Mouse (Mus musculus) bone marrow macrophage, adult 2 months (primary cell): ENCODE results near the gene Psmd14. TPM values are rescaled to one million over a fixed set of nuclear protein-coding genes. Genes with fewer than 3 reads are reported as not detected.

Experiments used
- H3K27ac ChIP-seq: 2 replicates; pipeline ENCODE4 v1.5.1; 2012; ENCODE audit warnings: low read depth, low read length; ENCODE audit not compliant: insufficient read depth
- H3K4me1 ChIP-seq: 2 replicates; pipeline ENCODE4 v1.6.1; 2012; ENCODE audit warnings: low read length; ENCODE audit not compliant: control insufficient read depth, insufficient read depth
- H3K4me3 ChIP-seq: 2 replicates; pipeline ENCODE4 v1.5.1; 2012; ENCODE audit warnings: mild to moderate bottlenecking, low read length, moderate library complexity; ENCODE audit not compliant: insufficient read depth
- CTCF ChIP-seq: IDR thresholded peaks from 2 replicates; pipeline ENCODE4 v1.5.1; 2012; ENCODE audit warnings: low read depth, mild to moderate bottlenecking, low read length, moderate library complexity
- POLR2A ChIP-seq: IDR thresholded peaks from 2 replicates; pipeline ENCODE4 v1.6.1; 2012; ENCODE audit warnings: mild to moderate bottlenecking, low read depth, low read length, borderline replicate concordance
- polyA plus RNA-seq: library from polyadenylated mRNA; stranded (reverse); fragments of >200 nt; gene quantifications from 2 replicates; pipeline ENCODE4 v1.2.4, GENCODE M21; 2012; ENCODE audit not compliant: missing spikeins, insufficient read depth, insufficient read length

The Psmd14 gene
- polyA plus RNA-seq, 1 experiment: 70.9 TPM

GRCm38 (mm10) chr2:61759234-61759855 lies 47.9 kb downstream of the Psmd14 start:
- H3K27ac ChIP-seq: no peak overlapping the region
- no peak overlapping the region for H3K4me3 ChIP-seq
- no peaks in the 10 kb centered on the region for H3K4me1 ChIP-seq
- no peak for TF ChIP-seq POLR2A
- TF ChIP-seq CTCF: no peak

GRCm38 (mm10) chr2:61760044-61760443 lies 48.5 kb downstream of the Psmd14 start:
- TF ChIP-seq POLR2A (no peak), CTCF (no peak)
- no peaks in the 10 kb centered on the region for H3K4me1 ChIP-seq
- no peak overlapping the region for H3K27ac ChIP-seq
- H3K4me3 ChIP-seq: no peak overlapping the region

GRCm38 (mm10) chr2:61764470-61765105 lies 53.1 kb downstream of the Psmd14 start:
- TF ChIP-seq CTCF (no peak), POLR2A (no peak)
- Histone ChIP-seq H3K4me1 (no peaks in the 10 kb centered on the region), H3K27ac (no peak overlapping the region), H3K4me3 (no peak overlapping the region)

- Histone ChIP-seq H3K27ac (no peak overlapping the region), H3K4me3 (no peak overlapping the region), H3K4me1 (no peaks in the 10 kb centered on the region)
- TF ChIP-seq CTCF (no peak), POLR2A (no peak)
These were observed 54.0 kb downstream of the Psmd14 start for GRCm38 (mm10) chr2:61765526-61765925.

- H3K27ac ChIP-seq: no peak overlapping the region
- no peaks in the 10 kb centered on the region for H3K4me1 ChIP-seq
- TF ChIP-seq POLR2A (no peak), CTCF (no peak)
- no peak overlapping the region for H3K4me3 ChIP-seq
These were observed 69.3 kb downstream of the Psmd14 start for GRCm38 (mm10) chr2:61780794-61781193.

GRCm38 (mm10) chr2:61794960-61795359 lies 83.5 kb downstream of the Psmd14 start:
- Histone ChIP-seq H3K27ac (no peak overlapping the region), H3K4me3 (no peak overlapping the region), H3K4me1 (no peaks in the 10 kb centered on the region)
- TF ChIP-seq CTCF: no peak

DNA sequence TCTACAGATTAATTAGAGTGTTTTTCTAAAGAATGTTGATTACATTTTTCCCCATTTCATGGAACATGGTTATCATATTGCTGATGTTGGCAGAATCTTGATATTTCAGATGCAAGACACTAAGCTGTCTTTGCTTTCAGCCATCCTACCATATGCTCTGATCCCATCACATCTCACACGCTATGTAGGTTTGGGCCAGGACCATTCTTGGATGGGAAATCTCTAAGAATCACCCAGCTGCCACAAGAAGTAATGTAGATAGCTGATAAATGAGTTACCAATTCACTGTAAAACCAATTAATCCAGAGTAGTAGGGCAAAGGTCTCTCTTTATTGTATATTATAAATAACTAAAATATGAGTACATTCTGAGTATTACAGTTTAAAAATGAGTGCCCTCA lies 86.6 kb downstream of the Psmd14 start:
- Histone ChIP-seq H3K4me3 (no peak overlapping the region), H3K27ac (no peak overlapping the region), H3K4me1 (no peaks in the 10 kb centered on the region)
- TF ChIP-seq POLR2A: no peak
- no peak for TF ChIP-seq CTCF

DNA sequence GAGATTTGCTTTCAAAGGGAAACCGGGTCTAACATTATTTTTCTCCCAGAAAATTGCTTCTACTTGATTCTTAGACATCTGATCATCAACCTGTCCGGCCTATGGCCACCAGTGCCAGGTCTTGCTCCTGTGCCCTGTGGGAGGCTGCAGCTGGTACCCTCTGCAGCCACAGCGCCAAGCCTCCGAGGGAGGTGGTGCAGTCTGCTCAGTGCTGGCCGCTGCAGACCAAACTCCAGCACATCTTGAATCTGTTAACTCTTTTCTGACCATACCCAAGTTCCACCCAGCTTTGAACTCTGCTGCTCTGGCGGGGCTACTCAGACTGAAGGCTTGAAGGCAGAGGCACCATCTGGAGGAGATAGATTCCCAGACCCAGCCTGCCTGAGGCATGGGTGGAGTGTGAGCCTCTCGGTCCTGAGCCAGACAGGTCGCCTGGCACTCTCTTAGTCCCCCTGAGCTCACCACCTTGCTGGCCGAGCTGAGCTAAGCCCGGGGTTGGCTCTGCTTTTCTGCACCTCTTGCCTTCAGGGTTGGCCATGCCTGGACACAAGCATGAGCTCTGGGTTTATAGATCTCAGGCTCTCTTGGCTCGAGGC lies 91.3 kb downstream of the Psmd14 start, which contains the start of gene Tbr1:
Gene Tbr1, plus strand, starts transcription at position 275 of the 596 bp plus-strand sequence.
- TF ChIP-seq POLR2A (no peak), CTCF (no peak)
- no peaks in the 10 kb centered on the region; the same call in 1 of the 2 replicates for H3K4me1 ChIP-seq
- no peak within 1 kb of the TSS for H3K4me3 ChIP-seq
- H3K27ac ChIP-seq: no peak within 1 kb of the TSS

GRCm38 (mm10) chr2:61803443-61804367 lies 92.2 kb downstream of the Psmd14 start:
- H3K27ac ChIP-seq: no peak overlapping the region
- H3K4me3 ChIP-seq: no peak overlapping the region
- H3K4me1 ChIP-seq: no peaks in the 10 kb centered on the region; the same call in 1 of the 2 replicates
- no peak for TF ChIP-seq CTCF
- TF ChIP-seq POLR2A: no peak

- Histone ChIP-seq H3K4me1 (no peaks in the 10 kb centered on the region; the same call in 1 of the 2 replicates), H3K27ac (no peak overlapping the region), H3K4me3 (no peak overlapping the region)
- TF ChIP-seq CTCF (no peak), POLR2A (no peak)
These were observed 92.9 kb downstream of the Psmd14 start for GRCm38 (mm10) chr2:61804382-61804840.
